Mouse (Mus musculus) heart, embryonic 16.5 days (tissue): ENCODE data around the gene Myo9b. TPM values are rescaled to one million over a fixed set of nuclear protein-coding genes. Genes with fewer than 3 reads are reported as not detected.
"Not testable (repeated sequence)": the region's sequence is repeated elsewhere in the genome, so short reads cannot be mapped to it uniquely, and the experiment has no call there.

Experiments used
- ATAC-seq: fragments of 200-750 bp; cut with Nextera tagmentation; replicated peaks from 2 replicates; pipeline ENCODE4 v1.8.0; 2017; ENCODE audit warnings: moderate number of reproducible peaks; ENCODE audit not compliant: insufficient read depth, low FRiP score; ENCODE audit errors: extremely low read depth
- H3K27ac ChIP-seq: fragments of 300-500 bp; sonication (generic); 2 replicates; pipeline ENCODE4 v1.5.1; 2014; ENCODE audit warnings: mild to moderate bottlenecking, low read length, control low read depth, moderate library complexity
- H3K27me3 ChIP-seq: fragments of 300-500 bp; sonication (generic); 2 replicates; pipeline ENCODE4 v1.6.1; 2014; ENCODE audit warnings: low read length, mixed read lengths; ENCODE audit not compliant: control insufficient read depth, insufficient read depth
- H3K36me3 ChIP-seq: fragments of 300-500 bp; sonication (generic); 2 replicates; pipeline ENCODE4 v1.6.1; 2014; ENCODE audit not compliant: control insufficient read depth, insufficient read depth
- H3K4me1 ChIP-seq: fragments of 300-500 bp; sonication (generic); 2 replicates; pipeline ENCODE4 v1.6.1; 2014; ENCODE audit warnings: low read length, mixed read lengths; ENCODE audit not compliant: control insufficient read depth, insufficient read depth
- H3K4me2 ChIP-seq: fragments of 300-500 bp; sonication (generic); 2 replicates; pipeline ENCODE4 v1.6.1; 2014; ENCODE audit warnings: low read depth, mild to moderate bottlenecking, control low read depth, low read length
- H3K4me3 ChIP-seq: fragments of 300-500 bp; sonication (generic); 2 replicates; pipeline ENCODE4 v1.5.1; 2014; ENCODE audit warnings: mild to moderate bottlenecking, control low read depth, low read length
- H3K9ac ChIP-seq: fragments of 300-500 bp; sonication (generic); 2 replicates; pipeline ENCODE4 v1.6.1; 2014; ENCODE audit warnings: low read length, control low read depth
- H3K9me3 ChIP-seq: fragments of 300-500 bp; sonication (generic); replicated peaks from 2 replicates; pipeline ENCODE4 v1.6.1; 2016; ENCODE audit warnings: low read length; ENCODE audit not compliant: control insufficient read depth
- WGBS: fragments of 180-500 bp; shearing (Covaris S2); extraction: QIAGEN DNeasy Blood & Tissue Kit; methylation state at CpG from one replicate; pipeline ENCODE4 v1.1.7; 2014; 5-methylcytosine and 5-hydroxymethylcytosine counted together
- polyA plus RNA-seq: library from polyadenylated mRNA; unstranded; fragments of >200 nt; fragmentation: Nextera tagmentation; extraction: Ambion mirVana; gene quantifications from 2 replicates; pipeline ENCODE4 v1.2.1, GENCODE M21; 2015

Myo9b gene
- polyA plus RNA-seq, 1 experiment from 2014 or later, result 12.6 TPM

DNA sequence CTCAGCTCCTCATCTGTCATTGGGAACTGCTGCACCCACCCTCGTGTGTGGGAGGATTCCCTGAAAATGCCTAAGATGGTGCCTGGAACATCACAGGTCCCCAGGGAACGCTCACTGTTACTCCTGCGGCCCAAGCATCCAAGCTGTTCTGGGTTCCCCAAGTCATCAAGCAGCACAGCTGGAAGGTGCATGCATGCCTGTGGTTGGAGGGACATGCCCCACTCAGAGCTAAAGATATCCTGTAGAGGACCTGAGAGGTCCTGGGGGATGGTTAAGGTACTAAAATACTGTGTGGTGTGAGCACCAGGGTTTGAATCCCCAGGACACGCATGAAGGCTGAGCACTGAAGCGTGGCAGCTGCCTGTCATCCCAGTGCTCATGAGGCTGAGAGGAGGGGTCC, 46.1 kb downstream of the Myo9b start:
- peaks cover 22% of the 10 kb centered on the region for H3K36me3 ChIP-seq
- 88% methylated on average over 5 of the region's 5 CpGs for WGBS
- ATAC-seq, H3K9ac ChIP-seq, H3K27ac ChIP-seq, H3K9me3 ChIP-seq, H3K4me1 ChIP-seq, H3K4me3 ChIP-seq, H3K27me3 ChIP-seq, H3K4me2 ChIP-seq: not testable (repeated sequence)

DNA sequence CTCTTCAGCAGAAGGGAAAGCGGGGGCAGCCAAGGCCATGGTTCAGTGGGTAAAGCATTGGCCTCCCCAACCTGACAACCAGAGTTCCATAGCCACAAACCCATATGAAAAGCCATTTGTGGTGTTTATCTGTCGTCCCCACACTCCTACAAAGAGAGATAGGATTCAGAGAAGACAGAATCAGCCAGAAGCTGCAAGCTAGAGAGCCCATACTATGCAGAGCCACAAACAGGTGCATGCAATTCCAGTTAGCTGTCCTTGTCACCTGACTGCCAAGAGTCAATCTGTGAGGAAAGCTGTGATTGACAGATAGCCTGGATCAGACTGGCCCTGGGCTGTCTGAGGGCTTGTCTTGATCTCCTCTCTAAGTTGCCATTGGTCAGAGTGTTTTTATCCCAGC, 47.2 kb downstream of the Myo9b start:
- not testable (repeated sequence) for H3K27ac ChIP-seq, H3K4me3 ChIP-seq, H3K9me3 ChIP-seq, H3K9ac ChIP-seq, H3K4me1 ChIP-seq, ATAC-seq, H3K27me3 ChIP-seq, H3K4me2 ChIP-seq
- 80% methylated on average over 2 of the region's 2 CpGs for WGBS
- H3K36me3 ChIP-seq, result peaks cover 34% of the 10 kb centered on the region

DNA sequence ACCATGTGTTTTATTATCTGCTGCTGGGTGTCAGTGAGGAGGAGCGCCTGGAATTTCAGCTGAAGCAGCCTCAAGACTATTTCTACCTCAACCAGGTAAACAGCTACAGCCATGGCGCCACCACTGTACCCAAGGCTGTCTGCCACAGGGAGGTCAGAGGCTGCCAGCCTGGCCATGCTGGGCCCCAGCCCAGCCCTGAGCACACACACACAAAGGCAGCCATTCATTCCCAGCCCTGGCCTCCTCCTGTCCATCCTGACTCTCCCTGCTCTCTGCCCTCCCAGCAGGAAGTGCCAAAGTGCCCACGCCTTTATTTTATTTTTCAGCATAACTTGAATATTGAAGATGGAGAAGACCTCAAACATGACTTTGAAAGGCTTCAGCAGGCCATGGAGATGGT, 50.4 kb downstream of the Myo9b start:
- H3K4me1 ChIP-seq, result no peaks in the 10 kb centered on the region
- H3K9me3 ChIP-seq, result no peaks in the 10 kb centered on the region
- no peak overlapping the region for H3K4me2 ChIP-seq
- H3K27ac ChIP-seq, result no peak overlapping the region
- H3K36me3 ChIP-seq, result peaks cover 44% of the 10 kb centered on the region
- 90% methylated on average over 3 of the region's 3 CpGs for WGBS
- H3K27me3 ChIP-seq, result no peaks in the 10 kb centered on the region
- no peak overlapping the region for H3K9ac ChIP-seq
- ATAC-seq, result no peak
- no peak overlapping the region for H3K4me3 ChIP-seq

DNA sequence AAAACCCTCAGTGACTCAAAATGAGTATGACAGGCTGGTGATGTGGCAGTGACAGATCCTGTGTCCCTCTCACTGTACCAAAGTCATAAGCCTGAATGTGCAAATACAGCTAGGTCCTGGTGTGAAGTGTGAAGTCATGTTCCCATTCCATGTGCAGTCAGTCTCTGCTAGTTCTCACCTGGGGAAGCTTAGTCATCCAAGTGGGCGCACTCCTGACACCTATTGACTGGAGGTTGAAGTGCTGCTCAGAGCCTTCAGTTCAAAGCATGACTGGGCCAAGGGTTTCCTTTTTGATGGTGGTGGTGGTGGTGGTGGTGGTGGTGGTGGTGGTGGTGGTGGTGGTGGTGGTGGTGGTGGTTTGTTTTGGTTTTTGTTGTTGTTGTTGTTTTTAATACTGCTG, 52.3 kb downstream of the Myo9b start:
- no peaks in the 10 kb centered on the region for H3K9me3 ChIP-seq
- WGBS, result 78% methylated on average over 1 of the region's 1 CpGs
- ATAC-seq, result 0 out of 2 replicates have a peak, but pooled peaks have one; percentile 54
- no peak overlapping the region for H3K4me2 ChIP-seq
- no peaks in the 10 kb centered on the region for H3K4me1 ChIP-seq
- no peak overlapping the region for H3K4me3 ChIP-seq
- H3K27ac ChIP-seq, result no peak overlapping the region
- H3K9ac ChIP-seq, result no peak overlapping the region
- H3K27me3 ChIP-seq, result no peaks in the 10 kb centered on the region
- peaks cover 60% of the 10 kb centered on the region for H3K36me3 ChIP-seq

DNA sequence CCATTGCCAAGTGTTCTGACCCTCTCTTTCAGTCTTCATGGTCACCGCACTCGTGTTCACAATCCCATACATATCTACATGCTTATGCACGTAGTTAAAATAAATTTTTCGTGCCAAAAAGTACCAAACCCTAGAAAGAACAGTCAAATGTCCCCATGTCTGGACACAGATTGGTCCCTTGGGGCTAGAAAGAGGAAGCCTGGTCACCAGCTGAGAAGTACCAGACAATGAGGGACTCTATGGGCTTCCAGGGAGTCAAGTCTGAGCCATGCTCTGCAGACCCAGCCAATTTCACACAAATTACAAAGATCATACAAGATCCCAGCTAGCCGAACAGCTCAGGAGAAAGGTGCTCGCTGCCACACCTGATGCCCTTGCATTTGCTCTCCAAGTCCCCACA, 65.3 kb downstream of the Myo9b start:
- 94% methylated on average over 6 of the region's 6 CpGs for WGBS
- not testable (repeated sequence) for H3K9me3 ChIP-seq, H3K27ac ChIP-seq, H3K4me3 ChIP-seq, H3K4me1 ChIP-seq, H3K9ac ChIP-seq, H3K27me3 ChIP-seq, ATAC-seq, H3K4me2 ChIP-seq
- peaks cover 16% of the 10 kb centered on the region for H3K36me3 ChIP-seq

GRCm38 (mm10) chr8:71340625-71341024, 68.1 kb downstream of the Myo9b start:
- WGBS, result 76% methylated on average over 5 of the region's 5 CpGs
- H3K27ac ChIP-seq, result no peak overlapping the region
- no peaks in the 10 kb centered on the region for H3K9me3 ChIP-seq
- ATAC-seq, result no peak
- no peak overlapping the region for H3K4me3 ChIP-seq
- peaks cover 20% of the 10 kb centered on the region for H3K36me3 ChIP-seq
- no peaks in the 10 kb centered on the region for H3K27me3 ChIP-seq
- H3K4me2 ChIP-seq, result no peak overlapping the region
- H3K9ac ChIP-seq, result no peak overlapping the region
- H3K4me1 ChIP-seq, result no peaks in the 10 kb centered on the region

DNA sequence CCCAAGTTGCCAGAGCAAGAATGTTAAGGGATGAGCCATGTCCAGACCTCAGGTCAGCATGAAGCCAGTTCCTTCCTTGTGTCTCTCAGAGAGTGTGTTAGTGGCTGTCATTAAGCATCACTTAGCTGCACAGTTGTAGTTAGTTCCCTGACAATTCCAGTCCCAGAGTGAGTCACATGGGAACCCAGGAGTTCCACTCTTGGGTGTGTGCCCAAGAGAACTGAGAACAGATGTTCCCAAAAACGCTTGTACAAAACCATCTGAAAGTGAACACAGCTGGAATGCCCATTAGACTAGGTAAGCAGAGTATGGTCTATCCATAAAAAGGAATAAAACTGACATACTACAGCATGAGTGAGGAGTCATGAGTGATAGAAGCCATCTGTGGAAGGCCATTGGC, 74.1 kb downstream of the Myo9b start:
- H3K36me3 ChIP-seq, result peaks cover 67% of the 10 kb centered on the region
- H3K4me2 ChIP-seq, result no peak overlapping the region
- no peak for ATAC-seq

GRCm38 (mm10) chr8:71351117-71351516, 78.6 kb downstream of the Myo9b start:
- 37% methylated on average over 3 of the region's 3 CpGs for WGBS
- Histone ChIP-seq H3K27me3 (no peaks in the 10 kb centered on the region), H3K4me3 (no peak overlapping the region), H3K4me1 (peaks cover 3% of the 10 kb centered on the region; the same call in 1 of the 2 replicates), H3K27ac (no peak overlapping the region), H3K9ac (no peak overlapping the region), H3K36me3 (peaks cover 73% of the 10 kb centered on the region), H3K9me3 (no peaks in the 10 kb centered on the region), H3K4me2 (no peak overlapping the region)
- 0 out of 2 replicates have a peak, but pooled peaks have one; percentile 25 for ATAC-seq

More for the DNA sequence above, 74.1 kb downstream of the Myo9b start:
- Histone ChIP-seq H3K27me3 (no peaks in the 10 kb centered on the region), H3K4me1 (peaks cover 3% of the 10 kb centered on the region; the same call in 1 of the 2 replicates), H3K27ac (no peak overlapping the region), H3K9ac (no peak overlapping the region), H3K4me3 (no peak overlapping the region), H3K9me3 (no peaks in the 10 kb centered on the region)
- 83% methylated on average over 1 of the region's 1 CpGs for WGBS

GRCm38 (mm10) chr8:71351520-71351919, 79.0 kb downstream of the Myo9b start:
- Histone ChIP-seq H3K27ac (no peak overlapping the region), H3K36me3 (peaks cover 71% of the 10 kb centered on the region), H3K9me3 (no peaks in the 10 kb centered on the region), H3K4me1 (peaks cover 3% of the 10 kb centered on the region; the same call in 1 of the 2 replicates), H3K4me2 (no peak overlapping the region), H3K9ac (no peak overlapping the region), H3K4me3 (no peak overlapping the region), H3K27me3 (no peaks in the 10 kb centered on the region)
- 94% methylated on average over 1 of the region's 1 CpGs for WGBS
- ATAC-seq, result no peak
